Mouse (Mus musculus): ENCODE measurements at regions not wholly inside any gene's neighbourhood (a gene's known extent, or its start where the extent isn't known, plus 50 kb on each side); places are given as distances from the start of the nearest gene placed in this dataset.

GRCm38 (mm10) chr12:26045321-26045720, 369.7 kb downstream of the Rnf144a start:
- no peak overlapping the region for H3K9ac ChIP-seq
- H3K4me2 ChIP-seq (replicated peaks), result no peak overlapping the region
- ATAC-seq, result no peak
- no peaks in the 10 kb centered on the region for H3K4me1 ChIP-seq (replicated peaks)
- no peak overlapping the region for H3K4me3 ChIP-seq (replicated peaks)
- no peaks in the 10 kb centered on the region for H3K9me3 ChIP-seq
- no peaks in the 10 kb centered on the region for H3K27me3 ChIP-seq (replicated peaks)
- WGBS, result 80% methylated on average over 1 of the region's 1 CpGs
- no peak overlapping the region for H3K27ac ChIP-seq
- no peaks in the 10 kb centered on the region for H3K36me3 ChIP-seq

- H3K4me2 ChIP-seq (replicated peaks), result no peak overlapping the region
- WGBS, result 81% methylated on average over 5 of the region's 5 CpGs
- no peaks in the 10 kb centered on the region for H3K27me3 ChIP-seq (replicated peaks)
Measured at GRCm38 (mm10) chr12:26012951-26013350, 402.1 kb downstream of the Rnf144a start.

GRCm38 (mm10) chr12:25994063-25994462, 421.0 kb downstream of the Rnf144a start:
- ATAC-seq, result no peak
- H3K4me1 ChIP-seq (replicated peaks), result no peaks in the 10 kb centered on the region
- no peaks in the 10 kb centered on the region for H3K36me3 ChIP-seq
- H3K4me2 ChIP-seq (replicated peaks), result no peak overlapping the region
- H3K27me3 ChIP-seq (replicated peaks), result no peaks in the 10 kb centered on the region
- H3K9me3 ChIP-seq, result no peaks in the 10 kb centered on the region
- WGBS, result 85% methylated on average over 4 of the region's 4 CpGs
- no peak overlapping the region for H3K27ac ChIP-seq
- H3K4me3 ChIP-seq (replicated peaks), result no peak overlapping the region
- no peak overlapping the region for H3K9ac ChIP-seq

More at GRCm38 (mm10) chr12:26012951-26013350, 402.1 kb downstream of the Rnf144a start:
- H3K9ac ChIP-seq, result no peak overlapping the region
- no peaks in the 10 kb centered on the region for H3K9me3 ChIP-seq
- ATAC-seq, result no peak
- H3K36me3 ChIP-seq, result no peaks in the 10 kb centered on the region
- no peaks in the 10 kb centered on the region for H3K4me1 ChIP-seq (replicated peaks)
- no peak overlapping the region for H3K4me3 ChIP-seq (replicated peaks)
- H3K27ac ChIP-seq, result no peak overlapping the region

GRCm38 (mm10) chr12:25991801-25992525, 423.1 kb downstream of the Rnf144a start:
- H3K27ac ChIP-seq, result no peak overlapping the region
- no peak for ATAC-seq
- no peak overlapping the region for H3K4me2 ChIP-seq (replicated peaks)
- WGBS, result 71% methylated on average over 6 of the region's 6 CpGs
- no peaks in the 10 kb centered on the region for H3K36me3 ChIP-seq
- H3K27me3 ChIP-seq (replicated peaks), result no peaks in the 10 kb centered on the region
- H3K9me3 ChIP-seq, result no peaks in the 10 kb centered on the region
- no peak overlapping the region for H3K9ac ChIP-seq
- no peaks in the 10 kb centered on the region for H3K4me1 ChIP-seq (replicated peaks)
- H3K4me3 ChIP-seq (replicated peaks), result no peak overlapping the region

GRCm38 (mm10) chr12:25982545-25982944, 432.5 kb downstream of the Rnf144a start:
- no peak for ATAC-seq
- Histone ChIP-seq H3K36me3 (no peaks in the 10 kb centered on the region), H3K9ac (no peak overlapping the region), H3K27me3 (replicated peaks) (no peaks in the 10 kb centered on the region), H3K9me3 (no peaks in the 10 kb centered on the region), H3K4me2 (replicated peaks) (no peak overlapping the region), H3K4me1 (replicated peaks) (no peaks in the 10 kb centered on the region), H3K4me3 (replicated peaks) (no peak overlapping the region), H3K27ac (no peak overlapping the region)
- WGBS, result 90% methylated on average over 4 of the region's 4 CpGs

- Histone ChIP-seq H3K4me3 (replicated peaks) (no peak overlapping the region), H3K9me3 (no peaks in the 10 kb centered on the region), H3K4me2 (replicated peaks) (no peak overlapping the region), H3K27ac (no peak overlapping the region), H3K4me1 (replicated peaks) (no peaks in the 10 kb centered on the region), H3K36me3 (no peaks in the 10 kb centered on the region), H3K9ac (no peak overlapping the region), H3K27me3 (replicated peaks) (no peaks in the 10 kb centered on the region)
- ATAC-seq, result no peak
- WGBS, result 88% methylated on average over 5 of the region's 5 CpGs
Measured at GRCm38 (mm10) chr12:25978335-25978734, 436.7 kb downstream of the Rnf144a start.

- Histone ChIP-seq H3K9ac (no peak overlapping the region), H3K4me3 (replicated peaks) (no peak overlapping the region), H3K36me3 (no peaks in the 10 kb centered on the region), H3K27ac (no peak overlapping the region), H3K27me3 (replicated peaks) (no peaks in the 10 kb centered on the region), H3K4me1 (replicated peaks) (no peaks in the 10 kb centered on the region), H3K4me2 (replicated peaks) (no peak overlapping the region), H3K9me3 (no peaks in the 10 kb centered on the region)
- ATAC-seq, result no peak
- 73% methylated on average over 4 of the region's 4 CpGs for WGBS
Measured at GRCm38 (mm10) chr12:25958584-25958983, 456.5 kb downstream of the Rnf144a start.

GRCm38 (mm10) chr12:25957547-25957946, 457.5 kb downstream of the Rnf144a start:
- Histone ChIP-seq H3K4me3 (replicated peaks) (no peak overlapping the region), H3K9ac (no peak overlapping the region), H3K36me3 (no peaks in the 10 kb centered on the region), H3K4me2 (replicated peaks) (no peak overlapping the region), H3K27me3 (replicated peaks) (no peaks in the 10 kb centered on the region), H3K4me1 (replicated peaks) (no peaks in the 10 kb centered on the region), H3K27ac (no peak overlapping the region), H3K9me3 (no peaks in the 10 kb centered on the region)
- ATAC-seq, result no peak
- 89% methylated on average over 1 of the region's 1 CpGs for WGBS

- Histone ChIP-seq H3K4me1 (replicated peaks) (no peaks in the 10 kb centered on the region), H3K27ac (no peak overlapping the region), H3K27me3 (replicated peaks) (no peaks in the 10 kb centered on the region), H3K4me2 (replicated peaks) (no peak overlapping the region), H3K9ac (no peak overlapping the region), H3K36me3 (no peaks in the 10 kb centered on the region), H3K9me3 (no peaks in the 10 kb centered on the region), H3K4me3 (replicated peaks) (no peak overlapping the region)
- 84% methylated on average over 7 of the region's 7 CpGs for WGBS
- no peak for ATAC-seq
Measured at GRCm38 (mm10) chr12:25947107-25947506, 467.9 kb downstream of the Rnf144a start.

- Histone ChIP-seq H3K9me3 (no peaks in the 10 kb centered on the region), H3K4me1 (replicated peaks) (no peaks in the 10 kb centered on the region), H3K27ac (no peak overlapping the region), H3K36me3 (no peaks in the 10 kb centered on the region), H3K27me3 (replicated peaks) (no peaks in the 10 kb centered on the region), H3K4me3 (replicated peaks) (no peak overlapping the region), H3K4me2 (replicated peaks) (no peak overlapping the region), H3K9ac (no peak overlapping the region)
- ATAC-seq, result no peak
- WGBS, result 83% methylated on average over 3 of the region's 3 CpGs
Measured at GRCm38 (mm10) chr12:25946121-25946520, 468.9 kb downstream of the Rnf144a start.

- no peak for ATAC-seq
- Histone ChIP-seq H3K36me3 (no peaks in the 10 kb centered on the region), H3K9me3 (no peaks in the 10 kb centered on the region), H3K27ac (no peak overlapping the region), H3K9ac (no peak overlapping the region), H3K4me2 (replicated peaks) (no peak overlapping the region), H3K4me3 (replicated peaks) (no peak overlapping the region), H3K27me3 (replicated peaks) (no peaks in the 10 kb centered on the region), H3K4me1 (replicated peaks) (no peaks in the 10 kb centered on the region)
- WGBS, result 73% methylated on average over 6 of the region's 6 CpGs
Measured at GRCm38 (mm10) chr12:25938856-25939255, 476.2 kb downstream of the Rnf144a start.

GRCm38 (mm10) chr12:25934946-25935345, 480.1 kb downstream of the Rnf144a start:
- Histone ChIP-seq H3K9ac (no peak overlapping the region), H3K9me3 (no peaks in the 10 kb centered on the region), H3K27me3 (replicated peaks) (no peaks in the 10 kb centered on the region), H3K4me3 (replicated peaks) (no peak overlapping the region), H3K27ac (no peak overlapping the region), H3K4me2 (replicated peaks) (no peak overlapping the region), H3K4me1 (replicated peaks) (no peaks in the 10 kb centered on the region), H3K36me3 (no peaks in the 10 kb centered on the region)
- WGBS, result 71% methylated on average over 5 of the region's 5 CpGs
- ATAC-seq, result no peak

GRCm38 (mm10) chr12:25934526-25934925, 480.5 kb downstream of the Rnf144a start:
- no peak overlapping the region for H3K4me2 ChIP-seq (replicated peaks)
- 93% methylated on average over 3 of the region's 3 CpGs for whole genome bisulfite sequencing
- H3K27ac ChIP-seq, result no peak overlapping the region
- no peaks in the 10 kb centered on the region for H3K36me3 ChIP-seq
- H3K9me3 ChIP-seq, result no peaks in the 10 kb centered on the region; the same call in 1 of the 2 replicates
- no peak overlapping the region for H3K9ac ChIP-seq
- ATAC-seq, result no peak
- H3K4me3 ChIP-seq (replicated peaks), result no peak overlapping the region
- H3K27me3 ChIP-seq (replicated peaks), result no peaks in the 10 kb centered on the region
- H3K4me1 ChIP-seq (replicated peaks), result no peaks in the 10 kb centered on the region

Data from intestine, embryonic 15.5 days (tissue).